Mouse (Mus musculus) testis, adult 2 months (tissue): Measurements from ENCODE around the gene Rnf213.

Experiments
- CTCF ChIP-seq: fragments of 200-500 bp; IDR thresholded peaks from 2 replicates; pipeline ENCODE4 v1.5.1; 2012; ENCODE audit warnings: low read depth, mild to moderate bottlenecking, inconsistent platforms, low read length, moderate library complexity; ENCODE audit not compliant: control insufficient read depth, insufficient read depth, insufficient replicate concordance
- POLR2A ChIP-seq: fragments of 200-500 bp; IDR thresholded peaks from 2 replicates; pipeline ENCODE4 v1.6.1; 2012; ENCODE audit warnings: low read depth, mild to moderate bottlenecking, inconsistent platforms, low read length, moderate library complexity; ENCODE audit not compliant: control insufficient read depth

DNA sequence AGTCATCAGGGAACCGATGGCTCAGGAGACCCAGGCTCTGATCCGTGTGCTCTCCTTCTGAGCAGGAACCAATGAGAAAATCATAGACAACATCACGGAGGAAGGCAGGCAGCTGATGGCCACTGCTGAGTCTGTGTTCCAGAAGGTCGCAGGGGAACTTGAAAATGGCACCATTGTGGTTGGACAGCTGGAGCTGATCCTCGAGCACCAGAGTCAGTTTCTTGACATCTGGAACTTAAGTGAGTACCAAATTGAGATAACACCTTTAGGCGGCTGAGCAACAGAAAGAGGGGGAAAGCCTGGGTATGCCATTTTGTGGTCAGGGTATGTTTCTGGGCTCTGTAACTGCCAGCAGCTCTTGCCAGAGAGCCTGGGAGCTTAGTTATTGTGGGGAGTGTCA is 34.5 kb downstream of the Rnf213 start:
- TF ChIP-seq CTCF (no peak), POLR2A (no peak)
